In genomic region chr11:70015677-70016076, GRCm38 (mm10) we compare ENCODE assay signal across 8 mouse cellular contexts. TPM values are rescaled to one million over a fixed set of nuclear protein-coding genes. Genes with fewer than 3 reads are reported as not detected.
DNase-seq lines count a peak whose midpoint lies in the region; ATAC-seq lines count a peak whose summit lies in the region.

No protein-coding gene starts in this region.

- intact Hi-C loops in left cerebral cortex, postnatal 36 days (cut with DNase I) = loop anchor here (2.0 kb wide), 1 partner anchor 15 kb away; the partner anchor contains the start of gene Dvl2

- WGBS in embryonic facial prominence, embryonic 12.5 days = 68% methylated on average over 6 of the region's 6 CpGs
- WGBS in hindbrain, embryonic 16.5 days = 62% methylated on average over 6 of the region's 6 CpGs
- WGBS in midbrain, embryonic 12.5 days = 70% methylated on average over 6 of the region's 6 CpGs

- peak overlapping the region; percentile 78 for H3K4me2 ChIP-seq in embryonic facial prominence, embryonic 12.5 days (replicated peaks)
- H3K4me2 ChIP-seq in hindbrain, embryonic 16.5 days (ENCODE audit: low read length) = peak overlapping the region; percentile 70
- peak overlapping the region; percentile 79 for H3K4me2 ChIP-seq in midbrain, embryonic 12.5 days (replicated peaks)

- H3K9me3 ChIP-seq in embryonic facial prominence, embryonic 12.5 days = no peaks in the 10 kb centered on the region
- no peaks in the 10 kb centered on the region for H3K9me3 ChIP-seq in hindbrain, embryonic 16.5 days (ENCODE audit: control insufficient read depth, low read length)
- H3K9me3 ChIP-seq in midbrain, embryonic 12.5 days = no peaks in the 10 kb centered on the region

- no peak overlapping the region for H3K9ac ChIP-seq in embryonic facial prominence, embryonic 12.5 days
- H3K9ac ChIP-seq in hindbrain, embryonic 16.5 days (ENCODE audit: low read depth, low read length) = no peak overlapping the region
- 0 out of 2 replicates have a peak overlapping the region, but pooled peaks have one; percentile 74 for H3K9ac ChIP-seq in midbrain, embryonic 12.5 days (replicated peaks)

- peaks cover 38% of the 10 kb centered on the region for H3K36me3 ChIP-seq in embryonic facial prominence, embryonic 12.5 days
- H3K36me3 ChIP-seq in hindbrain, embryonic 16.5 days (ENCODE audit: control insufficient read depth, insufficient read depth, low read length) = peaks cover 21% of the 10 kb centered on the region
- H3K36me3 ChIP-seq in midbrain, embryonic 12.5 days = peaks cover 32% of the 10 kb centered on the region

- H3K4me1 ChIP-seq in embryonic facial prominence, embryonic 12.5 days = peaks cover 46% of the 10 kb centered on the region
- peaks cover 33% of the 10 kb centered on the region for H3K4me1 ChIP-seq in hindbrain, embryonic 16.5 days (ENCODE audit: control insufficient read depth, insufficient read depth, low read depth, low read length)
- peaks cover 57% of the 10 kb centered on the region for H3K4me1 ChIP-seq in midbrain, embryonic 12.5 days

- peak overlapping the region; percentile 52; the same call in 1 of the 2 replicates for H3K4me3 ChIP-seq in embryonic facial prominence, embryonic 12.5 days
- peak overlapping the region; percentile 54 for H3K4me3 ChIP-seq in hindbrain, embryonic 16.5 days (ENCODE audit: low read length)
- peak overlapping the region; percentile 52; the same call in 1 of the 2 replicates for H3K4me3 ChIP-seq in midbrain, embryonic 12.5 days

- no peak for ATAC-seq in embryonic facial prominence, embryonic 12.5 days (ENCODE audit: insufficient number of reproducible peaks, insufficient read depth, low FRiP score, low TSS enrichment)
- no peak for ATAC-seq in hindbrain, embryonic 16.5 days
- no peak for ATAC-seq in midbrain, embryonic 12.5 days (ENCODE audit: low FRiP score, low read depth)
- ATAC-seq in monocyte, adult 5-6 weeks (replicated peaks; ENCODE audit: insufficient number of reproducible peaks, low FRiP score, low TSS enrichment, poor library complexity, severe bottlenecking) = no peak

- 0 out of 2 replicates have a peak overlapping the region, but pooled peaks have one; percentile 20 for H3K27ac ChIP-seq in embryonic facial prominence, embryonic 12.5 days
- no peak overlapping the region for H3K27ac ChIP-seq in hindbrain, embryonic 16.5 days (ENCODE audit: low read depth, low read length)
- 0 out of 2 replicates have a peak overlapping the region, but pooled peaks have one; percentile 70 for H3K27ac ChIP-seq in midbrain, embryonic 12.5 days (replicated peaks)

- no peaks in the 10 kb centered on the region for H3K27me3 ChIP-seq in embryonic facial prominence, embryonic 12.5 days
- H3K27me3 ChIP-seq in hindbrain, embryonic 16.5 days (replicated peaks; ENCODE audit: control insufficient read depth, insufficient read depth, low read length) = no peaks in the 10 kb centered on the region
- H3K27me3 ChIP-seq in midbrain, embryonic 12.5 days = no peaks in the 10 kb centered on the region

- DNase-seq in kidney, adult 9 months = peak; percentile 8
- DNase-seq in kidney, postnatal 36 days = no peak
- DNase-seq in gastrocnemius, adult 8-10 months (ENCODE audit: low spot score in 2 of 2) = no peak
- DNase-seq in left cerebral cortex, postnatal 36 days (ENCODE audit: low spot score in 2 of 2) = no peak

RNA-seq across cellular contexts. Expression of gene Acadvl, which starts 0.5 kb away (rescaled TPM):
- 66.8 and 70.4 TPM in 2 replicates for polyA plus RNA-seq in embryonic facial prominence, embryonic 12.5 days (2016; fragmentation: Nextera tagmentation; extraction: Ambion mirVana)
- polyA plus RNA-seq in hindbrain, embryonic 16.5 days (2015; fragmentation: Nextera tagmentation; extraction: Ambion mirVana) = 66.6 and 69.1 TPM in 2 replicates
- polyA plus RNA-seq in midbrain, embryonic 12.5 days (2016; fragmentation: Nextera tagmentation; extraction: Ambion mirVana) = 50.7 and 57.9 TPM in 2 replicates
- total RNA-seq in monocyte, adult 5-6 weeks (2017) = 46.9 to 64.6 TPM (median 55.3 TPM) in 3 replicates
- total RNA-seq in gastrocnemius, adult 8-10 months (2022) = 100 to 1,000 TPM; 288 to 338 (median 299) TPM
- 10 to 100 TPM; 54.3 to 58.5 TPM for total RNA-seq in left cerebral cortex, postnatal 36 days (2021)

RNA-seq across cellular contexts. Expression of gene Dlg4, which starts 1.1 kb away (rescaled TPM):
- polyA plus RNA-seq in embryonic facial prominence, embryonic 12.5 days (2016; fragmentation: Nextera tagmentation; extraction: Ambion mirVana) = 12.6 and 14.9 TPM in 2 replicates
- polyA plus RNA-seq in hindbrain, embryonic 16.5 days (2015; fragmentation: Nextera tagmentation; extraction: Ambion mirVana) = 23.1 and 23.4 TPM in 2 replicates
- 23.9 and 30.2 TPM in 2 replicates for polyA plus RNA-seq in midbrain, embryonic 12.5 days (2016; fragmentation: Nextera tagmentation; extraction: Ambion mirVana)
- total RNA-seq in monocyte, adult 5-6 weeks (2017) = 3.5 to 20.2 TPM (median 6.5 TPM) in 3 replicates
- 1 to 10 TPM; 3.3 to 6.9 (median 4.2) TPM for total RNA-seq in gastrocnemius, adult 8-10 months (2022)
- total RNA-seq in left cerebral cortex, postnatal 36 days (2021) = 100 to 1,000 TPM; 867 to 894 TPM

RNA-seq across cellular contexts. Expression of gene Dvl2, which starts 15.3 kb away (rescaled TPM):
- polyA plus RNA-seq in embryonic facial prominence, embryonic 12.5 days (2016; fragmentation: Nextera tagmentation; extraction: Ambion mirVana) = 67.2 and 70.3 TPM in 2 replicates
- polyA plus RNA-seq in hindbrain, embryonic 16.5 days (2015; fragmentation: Nextera tagmentation; extraction: Ambion mirVana) = 21.0 and 25.4 TPM in 2 replicates
- 45.3 and 49.2 TPM in 2 replicates for polyA plus RNA-seq in midbrain, embryonic 12.5 days (2016; fragmentation: Nextera tagmentation; extraction: Ambion mirVana)
- total RNA-seq in monocyte, adult 5-6 weeks (2017) = 18.6 to 27.1 TPM (median 19.1 TPM) in 3 replicates
- 1 to 10 TPM; 3.8 to 5.2 (median 4.5) TPM for total RNA-seq in gastrocnemius, adult 8-10 months (2022)
- total RNA-seq in left cerebral cortex, postnatal 36 days (2021) = 10 to 100 TPM; 25.4 to 36.0 TPM

RNA-seq across cellular contexts. Expression of gene Phf23, which starts 20.1 kb away (rescaled TPM):
- 95.1 and 99.1 TPM in 2 replicates for polyA plus RNA-seq in embryonic facial prominence, embryonic 12.5 days (2016; fragmentation: Nextera tagmentation; extraction: Ambion mirVana)
- 54.2 and 55.4 TPM in 2 replicates for polyA plus RNA-seq in hindbrain, embryonic 16.5 days (2015; fragmentation: Nextera tagmentation; extraction: Ambion mirVana)
- 89.4 and 96.5 TPM in 2 replicates for polyA plus RNA-seq in midbrain, embryonic 12.5 days (2016; fragmentation: Nextera tagmentation; extraction: Ambion mirVana)
- 48.7 to 74.0 TPM (median 57.5 TPM) in 3 replicates for total RNA-seq in monocyte, adult 5-6 weeks (2017)
- 10 to 100 TPM; 20.5 to 28.5 (median 23.0) TPM for total RNA-seq in gastrocnemius, adult 8-10 months (2022)
- 10 to 100 TPM; 41.3 to 46.1 TPM for total RNA-seq in left cerebral cortex, postnatal 36 days (2021)

RNA-seq across cellular contexts. Expression of gene Gabarap, which starts 24.7 kb away (rescaled TPM):
- polyA plus RNA-seq in embryonic facial prominence, embryonic 12.5 days (2016; fragmentation: Nextera tagmentation; extraction: Ambion mirVana) = 463 and 471 TPM in 2 replicates
- polyA plus RNA-seq in hindbrain, embryonic 16.5 days (2015; fragmentation: Nextera tagmentation; extraction: Ambion mirVana) = 576 and 581 TPM in 2 replicates
- polyA plus RNA-seq in midbrain, embryonic 12.5 days (2016; fragmentation: Nextera tagmentation; extraction: Ambion mirVana) = 552 and 567 TPM in 2 replicates
- total RNA-seq in monocyte, adult 5-6 weeks (2017) = 244 to 340 TPM (median 296 TPM) in 3 replicates
- total RNA-seq in gastrocnemius, adult 8-10 months (2022) = 100 to 1,000 TPM; 186 to 216 (median 214) TPM
- 100 to 1,000 TPM; 199 to 219 TPM for total RNA-seq in left cerebral cortex, postnatal 36 days (2021)

Comparison
In these comparisons a context has a peak if more than half of its experiments do, and no peak if none do; other contexts are left out.
1. RNA of gene Dlg4, which starts 1.1 kb away (total RNA-seq): 867 to 894 TPM in left cerebral cortex, postnatal 36 days; 3.3 to 6.9 TPM in gastrocnemius, adult 8-10 months and 3.5 to 20.2 TPM in monocyte, adult 5-6 weeks; every median in the first group is over 10 times any median in the second.
2. Peak in every context shown above with its lines, with median percentiles within 50 percentile points of each other: H3K4me2 ChIP-seq and H3K4me3 ChIP-seq.